Mouse (Mus musculus) limb, embryonic 14.5 days (tissue): Measurements from ENCODE around the gene Itpr2. TPM values are rescaled to one million over a fixed set of nuclear protein-coding genes. Genes with fewer than 3 reads are reported as not detected.
A peak's percentile ranks its signal among the peaks of the same experiment; 100 is the strongest.

Experiments used
- ATAC-seq: fragments of 200-750 bp; cut with Nextera tagmentation; 2 replicates; pipeline ENCODE4 v1.8.0; 2017; ENCODE audit warnings: low read depth, moderate number of reproducible peaks, moderate TSS enrichment; ENCODE audit not compliant: low FRiP score
- DNase-seq: peaks from one replicate; pipeline ENCODE4 v3.0.0-alpha.2; 2015; ENCODE audit warnings: low spot score
- H3K27ac ChIP-seq: fragments of 300-500 bp; sonication (generic); replicated peaks from 2 replicates; pipeline ENCODE4 v1.5.1; 2014; ENCODE audit warnings: low read depth, mild to moderate bottlenecking, low read length, moderate library complexity, mixed read lengths
- H3K27me3 ChIP-seq: fragments of 300-500 bp; sonication (generic); 2 replicates; pipeline ENCODE4 v1.6.1; 2014; ENCODE audit warnings: low read length, mixed read lengths; ENCODE audit not compliant: control insufficient read depth, insufficient read depth
- H3K36me3 ChIP-seq: fragments of 300-500 bp; sonication (generic); 2 replicates; pipeline ENCODE4 v1.6.1; 2014; ENCODE audit warnings: mild to moderate bottlenecking, low read length, moderate library complexity, mixed read lengths; ENCODE audit not compliant: control insufficient read depth, insufficient read depth
- H3K4me1 ChIP-seq: fragments of 300-500 bp; sonication (generic); 2 replicates; pipeline ENCODE4 v1.6.1; 2014; ENCODE audit warnings: antibody characterized with exemption, low read length, mixed read lengths; ENCODE audit not compliant: control insufficient read depth, insufficient read depth
- H3K4me2 ChIP-seq: fragments of 300-500 bp; sonication (generic); replicated peaks from 2 replicates; pipeline ENCODE4 v1.6.1; 2014; ENCODE audit warnings: low read depth, mild to moderate bottlenecking, low read length, moderate library complexity; ENCODE audit not compliant: severe bottlenecking
- H3K4me3 ChIP-seq: fragments of 300-500 bp; sonication (generic); replicated peaks from 2 replicates; pipeline ENCODE4 v1.5.1; 2014; ENCODE audit warnings: low read length
- H3K9ac ChIP-seq: fragments of 300-500 bp; sonication (generic); 2 replicates; pipeline ENCODE4 v1.6.1; 2014; ENCODE audit warnings: mild to moderate bottlenecking, low read depth, low read length, moderate library complexity; ENCODE audit not compliant: severe bottlenecking
- H3K9me3 ChIP-seq: fragments of 300-500 bp; sonication (generic); 2 replicates; pipeline ENCODE4 v1.6.1; 2016; ENCODE audit warnings: low read length; ENCODE audit not compliant: control insufficient read depth
- POLR2A ChIP-seq: fragments of 200-500 bp; IDR thresholded peaks from 2 replicates; pipeline ENCODE4 v1.8.0; 2012; ENCODE audit warnings: inconsistent platforms, mild to moderate bottlenecking, moderate library complexity, borderline replicate concordance; ENCODE audit not compliant: insufficient read depth, insufficient read length; ENCODE audit errors: extremely low read depth
- WGBS: fragments of 180-500 bp; shearing (Covaris S2); extraction: QIAGEN DNeasy Blood & Tissue Kit; methylation state at CpG from one replicate; pipeline ENCODE4 v1.1.7; 2014; 5-methylcytosine and 5-hydroxymethylcytosine counted together
- polyA plus RNA-seq, 2 experiments: library from polyadenylated mRNA; depleted of rRNA in 1 of 2; stranded (reverse) in 1 of 2; unstranded in 1 of 2; fragments of >200 nt; fragmentation: Nextera tagmentation in 1 of 2; extraction: Ambion mirVana in 1 of 2; gene quantifications; 2 replicates each; pipeline versions ENCODE4 v1.2.1 to v1.2.3; 2012 to 2014

Itpr2 gene
- polyA plus RNA-seq, 2 experiments: 4.7 to 11.3 TPM

DNA sequence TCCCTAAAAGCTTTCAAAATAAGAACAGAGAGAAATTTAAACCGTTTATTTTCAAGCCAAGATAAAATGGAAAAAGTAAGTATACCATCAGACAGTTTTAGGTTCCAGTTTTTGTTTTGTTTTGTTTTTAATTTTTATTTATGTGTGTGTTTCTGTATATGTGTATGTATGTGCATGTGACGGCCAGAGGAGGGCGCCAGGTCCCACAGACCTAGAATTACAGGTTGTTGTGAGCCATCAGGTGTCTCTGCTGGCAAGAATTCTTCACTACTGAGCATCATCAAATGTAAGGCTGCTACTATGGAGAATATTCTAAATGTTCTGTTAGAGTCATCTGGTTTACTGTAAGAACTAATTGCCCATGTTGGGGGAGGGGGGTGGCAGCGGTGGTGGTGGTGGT is 111.9 kb downstream of the Itpr2 start:
- H3K9me3 ChIP-seq: peaks cover 2% of the 10 kb centered on the region; the same call in 1 of the 2 replicates
- ATAC-seq: no peak
- H3K4me3 ChIP-seq: no peak overlapping the region
- no peak overlapping the region for H3K9ac ChIP-seq
- no peak for TF ChIP-seq POLR2A
- peaks cover 5% of the 10 kb centered on the region; the same call in 1 of the 2 replicates for H3K4me1 ChIP-seq
- 86% methylated on average over 4 of the region's 4 CpGs for WGBS
- H3K27ac ChIP-seq: no peak overlapping the region
- H3K27me3 ChIP-seq: no peaks in the 10 kb centered on the region
- H3K36me3 ChIP-seq: no peaks in the 10 kb centered on the region
- H3K4me2 ChIP-seq: no peak overlapping the region
- no peak for DNase-seq

DNA sequence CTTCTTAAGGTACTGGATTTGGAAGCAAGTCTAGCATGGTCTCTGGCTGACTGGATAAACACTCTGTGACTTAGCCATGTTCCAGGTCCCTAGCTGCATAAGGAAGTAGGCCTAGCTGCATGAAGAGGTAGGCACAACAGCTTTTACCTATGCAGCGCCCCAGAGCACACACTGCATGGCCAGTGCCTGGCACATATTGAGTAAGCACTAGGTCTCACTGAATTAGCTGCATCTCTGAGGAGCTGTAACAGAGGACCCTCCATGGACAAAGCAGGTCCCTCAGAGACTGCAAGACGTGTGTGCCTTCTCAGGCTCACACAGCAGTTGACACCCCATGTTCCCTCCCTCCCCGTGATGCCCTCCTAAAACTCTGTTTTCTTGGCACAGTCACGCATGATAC is 114.0 kb downstream of the Itpr2 start:
- DNase-seq: no peak
- Histone ChIP-seq H3K27me3 (no peaks in the 10 kb centered on the region), H3K4me3 (no peak overlapping the region), H3K36me3 (no peaks in the 10 kb centered on the region), H3K4me2 (no peak overlapping the region), H3K9ac (no peak overlapping the region), H3K27ac (no peak overlapping the region), H3K4me1 (peaks cover 5% of the 10 kb centered on the region; the same call in 1 of the 2 replicates), H3K9me3 (peaks cover 2% of the 10 kb centered on the region; the same call in 1 of the 2 replicates)
- no peak for TF ChIP-seq POLR2A
- no peak for ATAC-seq
- WGBS: 78% methylated on average over 4 of the region's 4 CpGs

DNA sequence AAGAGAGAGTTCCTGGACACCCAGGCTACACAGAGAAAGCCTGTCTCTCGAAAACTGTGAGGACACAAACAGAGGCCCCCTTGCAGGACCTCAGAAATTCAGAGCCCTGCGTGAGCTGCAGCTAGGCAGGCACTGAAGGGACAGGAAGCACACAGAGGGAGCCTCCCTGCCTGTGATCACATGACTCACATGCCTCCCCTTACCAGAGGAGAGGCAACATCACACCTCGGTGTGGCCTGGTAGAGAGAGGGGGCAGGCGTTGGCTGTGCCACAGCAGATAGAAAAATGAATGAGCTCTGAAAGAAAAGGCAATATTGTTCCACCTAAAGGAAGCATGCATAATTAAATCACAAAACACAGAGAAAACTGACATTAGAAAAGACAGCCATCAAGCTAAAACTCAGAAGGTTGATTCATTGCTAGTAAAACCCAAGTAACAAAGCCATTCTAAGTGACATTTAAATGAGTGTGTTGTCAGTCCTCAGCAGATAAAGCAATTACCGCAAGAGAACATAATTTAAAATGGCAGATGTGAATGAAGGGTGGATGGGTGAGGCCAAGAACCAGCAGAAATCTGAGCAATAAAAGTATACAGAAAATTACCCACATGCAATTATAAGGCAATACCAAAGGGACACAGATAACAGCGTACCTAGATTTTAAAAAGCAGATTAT is 114.8 kb downstream of the Itpr2 start:
- Histone ChIP-seq H3K4me3 (no peak overlapping the region), H3K9me3 (no peaks in the 10 kb centered on the region), H3K4me2 (no peak overlapping the region), H3K27ac (no peak overlapping the region), H3K9ac (peak overlapping the region; percentile 16; the same call in 1 of the 2 replicates), H3K27me3 (no peaks in the 10 kb centered on the region), H3K4me1 (peaks cover 5% of the 10 kb centered on the region; the same call in 1 of the 2 replicates), H3K36me3 (no peaks in the 10 kb centered on the region)
- DNase-seq (no peak), ATAC-seq (no peak)
- 40% methylated on average over 6 of the region's 6 CpGs for WGBS
- no peak for TF ChIP-seq POLR2A

DNA sequence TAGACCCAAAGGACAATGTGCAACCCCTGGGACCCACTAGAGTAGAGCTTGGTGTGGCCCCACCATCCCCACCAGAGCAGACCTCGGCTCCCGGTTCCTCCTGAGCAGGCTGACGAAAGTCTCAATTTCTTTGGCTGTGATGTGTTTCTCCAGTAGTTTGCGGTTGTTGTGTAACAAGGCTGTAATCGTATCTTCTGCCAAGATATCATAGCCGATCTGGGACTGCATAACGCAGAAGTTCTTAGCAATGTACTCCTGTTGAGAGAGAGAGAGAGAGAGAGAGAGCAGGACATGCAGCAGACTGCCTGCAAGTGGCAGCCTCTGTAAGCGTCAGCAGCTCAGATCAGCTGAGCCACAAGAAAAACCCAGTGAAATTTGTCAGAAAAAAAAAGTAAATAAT is 122.8 kb downstream of the Itpr2 start:
- no peaks in the 10 kb centered on the region for H3K27me3 ChIP-seq
- H3K4me3 ChIP-seq: no peak overlapping the region
- no peak for DNase-seq
- ATAC-seq: no peak
- no peak overlapping the region for H3K27ac ChIP-seq
- 76% methylated on average over 8 of the region's 8 CpGs for WGBS
- no peak overlapping the region for H3K9ac ChIP-seq
- no peak overlapping the region for H3K4me2 ChIP-seq
- H3K9me3 ChIP-seq: no peaks in the 10 kb centered on the region
- H3K4me1 ChIP-seq: no peaks in the 10 kb centered on the region
- TF ChIP-seq POLR2A: no peak
- no peaks in the 10 kb centered on the region for H3K36me3 ChIP-seq

DNA sequence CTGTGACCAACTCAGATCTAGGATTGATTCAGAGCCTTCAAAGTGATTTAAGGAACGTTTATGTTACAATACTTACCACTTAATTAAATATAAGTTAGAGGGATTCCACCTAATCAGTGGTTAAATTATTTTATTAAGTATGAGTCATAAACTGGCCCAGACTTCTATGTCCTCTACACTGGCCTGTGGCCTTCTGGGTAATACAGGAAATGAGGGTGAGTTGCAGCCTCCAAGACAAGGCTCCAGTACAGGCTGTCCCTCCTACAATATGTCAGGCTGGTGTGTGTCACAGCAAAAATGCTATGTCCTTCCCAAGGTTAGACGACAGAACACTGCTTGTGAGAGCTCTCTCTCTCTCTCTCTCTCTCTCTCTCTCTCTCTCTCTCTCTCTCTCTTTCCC is 130.5 kb downstream of the Itpr2 start:
- no peak for ATAC-seq
- Histone ChIP-seq H3K4me3 (no peak overlapping the region), H3K9me3 (no peaks in the 10 kb centered on the region), H3K27ac (no peak overlapping the region), H3K4me1 (no peaks in the 10 kb centered on the region), H3K36me3 (no peaks in the 10 kb centered on the region), H3K9ac (no peak overlapping the region), H3K4me2 (no peak overlapping the region), H3K27me3 (no peaks in the 10 kb centered on the region)
- no peak for TF ChIP-seq POLR2A
- 60% methylated on average over 2 of the region's 2 CpGs for WGBS
- DNase-seq: no peak

DNA sequence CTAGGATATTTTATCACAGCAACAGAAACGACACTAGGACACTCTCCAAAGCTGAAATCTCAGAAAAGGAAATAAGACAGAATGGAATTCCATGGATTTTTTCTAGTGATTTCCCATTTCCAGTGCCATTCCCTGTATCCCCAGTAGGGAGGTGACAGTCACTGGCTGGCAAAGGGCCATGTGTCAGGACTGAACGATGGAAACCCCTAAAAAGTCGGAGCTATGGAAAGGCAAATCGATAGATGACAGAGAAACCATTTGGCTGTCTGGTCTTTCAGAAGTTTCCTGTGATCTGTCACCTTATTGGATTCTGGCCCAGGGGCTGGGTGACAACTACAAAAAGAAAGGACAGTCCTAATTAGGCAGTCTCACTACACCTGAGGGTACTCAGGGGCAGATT is 135.8 kb downstream of the Itpr2 start:
- Histone ChIP-seq H3K9ac (no peak overlapping the region), H3K36me3 (no peaks in the 10 kb centered on the region), H3K4me3 (no peak overlapping the region), H3K27ac (no peak overlapping the region), H3K4me2 (no peak overlapping the region), H3K27me3 (no peaks in the 10 kb centered on the region), H3K9me3 (no peaks in the 10 kb centered on the region), H3K4me1 (no peaks in the 10 kb centered on the region)
- no peak for ATAC-seq
- no peak for DNase-seq
- TF ChIP-seq POLR2A: no peak
- WGBS: 88% methylated on average over 4 of the region's 4 CpGs
